Mouse (Mus musculus) heart, embryonic 14.5 days (tissue): ENCODE data around the gene Ncbp1. TPM values are rescaled to one million over a fixed set of nuclear protein-coding genes. Genes with fewer than 3 reads are reported as not detected.

Experiments
- ATAC-seq: fragments of 200-750 bp; cut with Nextera tagmentation; 2 replicates; pipeline ENCODE4 v1.8.0; 2017; ENCODE audit warnings: low read depth, moderate TSS enrichment; ENCODE audit not compliant: insufficient number of reproducible peaks, insufficient read depth, low FRiP score
- H3K27ac ChIP-seq, 2 experiments: fragments of 200-500 bp in 1 of 2; fragments of 300-500 bp in 1 of 2; sonication (generic) in 1 of 2; replicated peaks in 1 of 2; 2 replicates each; pipeline ENCODE4 v1.5.1; 2012 to 2014; ENCODE audit warnings: low read depth in 2 of 2, low read length in 2 of 2, control low read depth in 1 of 2, mild to moderate bottlenecking in 1 of 2, mixed read lengths in 1 of 2; ENCODE audit not compliant: control insufficient read depth in 1 of 2, insufficient read depth in 1 of 2
- H3K27me3 ChIP-seq: fragments of 300-500 bp; sonication (generic); 2 replicates; pipeline ENCODE4 v1.6.1; 2014; ENCODE audit warnings: mild to moderate bottlenecking, low read length, control low read depth; ENCODE audit not compliant: control insufficient read depth, insufficient read depth
- H3K36me3 ChIP-seq: fragments of 300-500 bp; sonication (generic); 2 replicates; pipeline ENCODE4 v1.6.1; 2014; ENCODE audit warnings: mild to moderate bottlenecking, control low read depth, low read length, mixed read lengths; ENCODE audit not compliant: control insufficient read depth, insufficient read depth
- H3K4me1 ChIP-seq, 2 experiments: fragments of 200-500 bp in 1 of 2; fragments of 300-500 bp in 1 of 2; sonication (generic) in 1 of 2; 2 replicates each; pipeline ENCODE4 v1.6.1; 2012 to 2014; ENCODE audit warnings: low read length in 2 of 2, control low read depth in 1 of 2, mixed read lengths in 1 of 2; ENCODE audit not compliant: control insufficient read depth in 2 of 2, insufficient read depth in 2 of 2
- H3K4me2 ChIP-seq: fragments of 300-500 bp; sonication (generic); 2 replicates; pipeline ENCODE4 v1.6.1; 2014; ENCODE audit warnings: mild to moderate bottlenecking, low read length
- H3K4me3 ChIP-seq, 2 experiments: fragments of 200-500 bp in 1 of 2; fragments of 300-500 bp in 1 of 2; sonication (generic) in 1 of 2; 2 replicates each; pipeline ENCODE4 v1.5.1; 2012 to 2014; ENCODE audit warnings: low read length in 2 of 2, mild to moderate bottlenecking in 2 of 2, control low read depth in 1 of 2, low read depth in 1 of 2, moderate library complexity in 1 of 2; ENCODE audit not compliant: control insufficient read depth in 1 of 2, insufficient read depth in 1 of 2
- H3K9ac ChIP-seq: fragments of 300-500 bp; sonication (generic); 2 replicates; pipeline ENCODE4 v1.6.1; 2014; ENCODE audit warnings: mild to moderate bottlenecking, low read length
- H3K9me3 ChIP-seq: fragments of 300-500 bp; sonication (generic); 2 replicates; pipeline ENCODE4 v1.6.1; 2016; ENCODE audit warnings: low read length, control low read depth; ENCODE audit not compliant: control insufficient read depth
- WGBS: fragments of 180-500 bp; shearing (Covaris S2); extraction: QIAGEN DNeasy Blood & Tissue Kit; methylation state at CpG from one replicate; pipeline ENCODE4 v1.1.7; 2014; 5-methylcytosine and 5-hydroxymethylcytosine counted together
- polyA plus RNA-seq: library from polyadenylated mRNA; unstranded; fragments of >200 nt; fragmentation: Nextera tagmentation; extraction: Ambion mirVana; gene quantifications from 2 replicates; pipeline ENCODE4 v1.2.1, GENCODE M21; 2014

Gene Ncbp1
- polyA plus RNA-seq, 1 experiment from 2014 or later = 41.9 TPM

DNA sequence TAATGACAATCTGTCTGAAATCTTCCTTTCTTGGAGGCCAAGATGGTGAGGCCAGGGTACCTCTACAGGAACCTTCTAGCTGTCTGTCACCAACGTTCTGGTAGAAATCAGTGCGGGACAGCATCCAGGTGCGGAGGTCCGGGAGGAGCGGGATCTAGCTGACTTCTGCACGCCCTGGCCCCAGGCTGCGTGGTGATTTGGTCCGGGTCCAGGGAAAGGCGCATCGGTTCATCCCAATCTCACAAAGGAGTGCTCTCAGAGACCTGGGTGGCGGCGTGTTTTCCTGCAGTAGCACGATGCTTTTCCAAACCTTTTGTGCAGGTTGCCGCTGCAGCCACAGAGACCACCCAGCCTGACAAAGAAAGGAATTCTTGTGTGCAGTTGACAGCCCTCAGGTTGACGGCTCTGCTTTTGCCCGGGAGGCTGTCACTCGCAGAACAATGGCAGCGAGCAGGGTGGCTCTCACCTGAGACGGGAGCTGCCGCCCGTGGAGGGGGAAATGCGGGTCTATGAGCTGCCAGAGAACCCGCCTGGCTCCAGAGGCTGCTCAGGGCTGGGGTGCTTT, 64.2 kb downstream of the Ncbp1 start:
- peak overlapping the region; percentile 44; the same call in 1 of the 2 replicates for H3K9ac ChIP-seq
- no peak overlapping the region for H3K27ac ChIP-seq
- ATAC-seq = no peak

DNA sequence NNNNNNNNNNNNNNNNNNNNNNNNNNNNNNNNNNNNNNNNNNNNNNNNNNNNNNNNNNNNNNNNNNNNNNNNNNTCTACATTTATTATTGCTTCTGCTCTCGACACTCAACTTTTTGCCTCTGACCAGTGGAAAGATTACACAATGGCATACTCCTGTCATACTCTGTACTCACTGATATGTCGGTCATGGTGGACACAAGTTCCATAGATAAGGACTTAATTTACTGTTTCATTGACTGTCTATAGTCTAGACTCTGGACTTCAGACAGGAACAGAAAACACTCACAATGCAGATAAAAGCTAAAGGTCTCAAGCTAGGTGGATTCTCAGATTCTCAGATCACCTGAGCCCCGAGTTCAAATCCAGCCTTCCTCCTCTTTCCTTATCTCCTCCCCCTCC, 82.7 kb downstream of the Ncbp1 start:
- WGBS = 79% methylated on average over 3 of the region's 3 CpGs
- H3K4me2 ChIP-seq = no peak overlapping the region
- no peak overlapping the region for H3K4me3 ChIP-seq

More for the DNA sequence above, 64.2 kb downstream of the Ncbp1 start:
- H3K27me3 ChIP-seq = peaks cover 24% of the 10 kb centered on the region
- peaks cover 3% of the 10 kb centered on the region; the same call in 1 of the 2 replicates for H3K9me3 ChIP-seq
- WGBS = 8% methylated on average over 23 of the region's 23 CpGs
- no peaks in the 10 kb centered on the region for H3K36me3 ChIP-seq
- H3K4me3 ChIP-seq = peak overlapping the region; percentile 8 to 20; a peak in 3 of 4 replicates
- peaks cover 0 to 6% of the 10 kb centered on the region in 2 experiments; a peak in 1 of 4 replicates for H3K4me1 ChIP-seq
- H3K4me2 ChIP-seq = peak overlapping the region; percentile 64

More for the DNA sequence above, 82.7 kb downstream of the Ncbp1 start:
- Histone ChIP-seq H3K36me3 (no peaks in the 10 kb centered on the region), H3K9ac (no peak overlapping the region), H3K27me3 (no peaks in the 10 kb centered on the region), H3K4me1 (no peaks in the 10 kb centered on the region), H3K9me3 (no peaks in the 10 kb centered on the region), H3K27ac (no peak overlapping the region)
- no peak for ATAC-seq

Other genes starting within 250 kb of the Ncbp1 start
- 0.13 and 0.19 TPM in 2 replicates for gene Ccdc180, start 248.3 kb upstream of the Ncbp1 start, polyA plus RNA-seq
- 19.1 and 19.5 TPM in 2 replicates for gene Tdrd7, start 173.3 kb upstream of the Ncbp1 start, polyA plus RNA-seq
- 220 and 230 TPM in 2 replicates for gene Tmod1, start 99.7 kb upstream of the Ncbp1 start, polyA plus RNA-seq
- 24.3 and 25.0 TPM in 2 replicates for gene Tstd2, start 81 bp downstream of the Ncbp1 start, polyA plus RNA-seq
- gene Xpa, start 57.7 kb downstream of the Ncbp1 start, polyA plus RNA-seq = 16.6 and 17.7 TPM in 2 replicates
- gene Foxe1, start 205.0 kb downstream of the Ncbp1 start, polyA plus RNA-seq = not detected in 2 replicates